Mouse (Mus musculus) hindbrain, embryonic 13.5 days (tissue): ENCODE data around the gene Atp6v0a1. TPM values are rescaled to one million over a fixed set of nuclear protein-coding genes. Genes with fewer than 3 reads are reported as not detected.

Source experiments
- ATAC-seq: fragments of 200-750 bp; cut with Nextera tagmentation; 2 replicates; pipeline ENCODE4 v1.8.0; 2017; ENCODE audit warnings: moderate TSS enrichment; ENCODE audit not compliant: low FRiP score
- H3K27ac ChIP-seq: fragments of 300-500 bp; sonication (generic); 2 replicates; pipeline ENCODE4 v1.5.1; 2015; ENCODE audit warnings: inconsistent platforms, mild to moderate bottlenecking, moderate library complexity
- H3K27me3 ChIP-seq: fragments of 300-500 bp; sonication (generic); 2 replicates; pipeline ENCODE4 v1.6.1; 2015; ENCODE audit warnings: mild to moderate bottlenecking, inconsistent platforms
- H3K36me3 ChIP-seq: fragments of 300-500 bp; sonication (generic); 2 replicates; pipeline ENCODE4 v1.6.1; 2015; ENCODE audit warnings: mild to moderate bottlenecking, inconsistent platforms
- H3K4me1 ChIP-seq: fragments of 300-500 bp; sonication (generic); replicated peaks from 2 replicates; pipeline ENCODE4 v1.6.1; 2015; ENCODE audit warnings: inconsistent platforms
- H3K4me2 ChIP-seq: fragments of 300-500 bp; sonication (generic); 2 replicates; pipeline ENCODE4 v1.6.1; 2015; ENCODE audit warnings: inconsistent platforms, mild to moderate bottlenecking, moderate library complexity
- H3K4me3 ChIP-seq: fragments of 300-500 bp; sonication (generic); 2 replicates; pipeline ENCODE4 v1.5.1; 2015; ENCODE audit warnings: mild to moderate bottlenecking, inconsistent platforms
- H3K9ac ChIP-seq: fragments of 300-500 bp; sonication (generic); 2 replicates; pipeline ENCODE4 v1.6.1; 2015; ENCODE audit warnings: mild to moderate bottlenecking, inconsistent platforms
- H3K9me3 ChIP-seq: fragments of 300-500 bp; sonication (generic); 2 replicates; pipeline ENCODE4 v1.6.1; 2016; ENCODE audit warnings: inconsistent platforms
- WGBS: fragments of 180-500 bp; shearing (Covaris S2); methylation state at CpG from one replicate; pipeline ENCODE4 v1.1.7; 2015; 5-methylcytosine and 5-hydroxymethylcytosine counted together
- polyA plus RNA-seq: library from polyadenylated mRNA; unstranded; fragments of >200 nt; fragmentation: Nextera tagmentation; extraction: Ambion mirVana; gene quantifications from 2 replicates; pipeline ENCODE4 v1.2.1, GENCODE M21; 2015

Gene Atp6v0a1
- polyA plus RNA-seq, 1 experiment from 2014 or later: 108 TPM

DNA sequence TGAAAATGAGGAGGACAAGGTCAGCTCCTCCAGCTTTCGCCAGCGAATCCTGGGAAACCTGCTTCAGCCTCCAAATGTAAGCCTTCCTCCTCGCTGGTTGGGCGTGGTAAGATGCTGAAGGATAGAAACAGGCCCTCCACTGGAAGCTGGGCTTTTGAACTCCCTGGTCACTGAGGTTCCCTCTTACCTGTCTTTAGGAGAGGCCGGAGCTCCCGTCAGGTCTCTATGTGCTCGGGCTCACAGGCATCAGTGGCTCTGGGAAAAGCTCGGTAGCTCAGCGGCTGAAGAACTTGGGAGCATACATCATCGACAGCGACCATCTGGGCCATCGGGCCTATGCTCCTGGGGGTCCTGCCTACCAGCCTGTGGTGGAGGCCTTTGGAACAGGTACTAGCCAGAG lies 75.6 kb downstream of the Atp6v0a1 start:
- peaks cover 15% of the 10 kb centered on the region for H3K27me3 ChIP-seq
- H3K4me1 ChIP-seq: peaks cover 51% of the 10 kb centered on the region
- H3K4me2 ChIP-seq: no peak overlapping the region
- peaks cover 23% of the 10 kb centered on the region for H3K36me3 ChIP-seq
- H3K9me3 ChIP-seq: no peaks in the 10 kb centered on the region
- no peak overlapping the region for H3K4me3 ChIP-seq
- no peak overlapping the region for H3K9ac ChIP-seq
- 95% methylated on average over 12 of the region's 12 CpGs for WGBS
- H3K27ac ChIP-seq: no peak overlapping the region
- ATAC-seq: no peak

DNA sequence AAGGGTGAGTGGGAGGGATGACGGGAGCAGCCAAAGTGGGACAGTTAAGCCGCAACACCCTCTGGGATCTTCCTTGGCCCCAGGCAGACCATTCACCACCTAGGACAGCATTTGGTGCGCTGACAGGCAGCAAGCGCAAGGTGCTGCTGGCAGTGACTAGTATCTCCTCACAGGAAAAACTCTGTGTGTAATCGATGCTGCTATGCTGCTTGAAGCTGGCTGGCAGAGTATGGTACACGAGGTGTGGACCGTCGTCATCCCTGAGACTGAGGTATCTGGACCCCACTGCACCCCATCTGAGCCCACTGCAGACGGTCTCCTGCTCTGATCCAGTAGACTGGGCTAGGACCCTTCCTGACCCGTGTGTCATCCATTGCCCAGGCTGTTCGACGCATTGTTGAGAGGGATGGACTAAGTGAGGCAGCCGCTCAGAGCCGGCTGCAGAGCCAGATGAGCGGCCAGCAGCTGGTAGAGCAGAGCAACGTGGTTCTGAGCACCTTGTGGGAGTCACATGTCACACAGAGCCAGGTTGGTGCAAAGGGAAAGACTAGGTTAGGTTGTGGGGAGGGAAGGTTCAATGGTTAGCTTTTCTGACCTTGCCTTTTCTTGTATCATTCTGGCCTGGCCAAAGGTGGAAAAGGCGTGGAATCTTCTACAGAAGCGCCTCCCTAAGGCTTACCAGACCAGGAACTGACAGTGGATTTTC lies 76.5 kb downstream of the Atp6v0a1 start:
- no peak for ATAC-seq
- peak overlapping the region; percentile 93; the same call in 1 of the 2 replicates for H3K27ac ChIP-seq
- H3K27me3 ChIP-seq: peaks cover 5% of the 10 kb centered on the region
- peak overlapping the region; percentile 98 for H3K4me2 ChIP-seq
- H3K4me3 ChIP-seq: no peak overlapping the region
- peak overlapping the region; percentile 98 for H3K9ac ChIP-seq
- H3K4me1 ChIP-seq: peaks cover 49% of the 10 kb centered on the region
- H3K9me3 ChIP-seq: no peaks in the 10 kb centered on the region
- WGBS: 92% methylated on average over 18 of the region's 18 CpGs
- peaks cover 33% of the 10 kb centered on the region for H3K36me3 ChIP-seq

DNA sequence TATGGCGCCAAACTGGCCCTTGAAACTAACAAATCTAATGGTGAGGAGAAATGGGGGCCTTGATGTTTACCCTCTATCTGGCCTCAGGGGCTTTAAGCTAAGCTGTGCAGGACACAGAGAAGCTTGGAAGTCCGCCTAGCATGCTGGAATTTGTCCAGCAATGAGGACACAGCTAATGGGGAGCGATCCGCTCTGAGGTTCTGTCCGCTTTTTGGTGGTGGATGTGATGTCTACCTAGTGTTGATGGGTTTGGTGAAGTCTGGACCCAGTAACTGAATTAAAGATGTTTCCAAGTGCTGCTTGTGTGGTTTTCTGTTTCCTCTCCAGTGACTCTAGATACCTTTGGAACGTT lies 77.0 kb downstream of the Atp6v0a1 start:
- peak overlapping the region; percentile 85 for H3K4me3 ChIP-seq
- 86% methylated on average over 6 of the region's 6 CpGs for WGBS
- H3K9ac ChIP-seq: peak overlapping the region; percentile 98
- no peaks in the 10 kb centered on the region; the same call in 1 of the 2 replicates for H3K27me3 ChIP-seq
- no peak for ATAC-seq
- peak overlapping the region; percentile 98 for H3K4me2 ChIP-seq
- H3K36me3 ChIP-seq: peaks cover 38% of the 10 kb centered on the region
- peak overlapping the region; percentile 93 for H3K27ac ChIP-seq
- H3K4me1 ChIP-seq: peaks cover 49% of the 10 kb centered on the region
- no peaks in the 10 kb centered on the region for H3K9me3 ChIP-seq

DNA sequence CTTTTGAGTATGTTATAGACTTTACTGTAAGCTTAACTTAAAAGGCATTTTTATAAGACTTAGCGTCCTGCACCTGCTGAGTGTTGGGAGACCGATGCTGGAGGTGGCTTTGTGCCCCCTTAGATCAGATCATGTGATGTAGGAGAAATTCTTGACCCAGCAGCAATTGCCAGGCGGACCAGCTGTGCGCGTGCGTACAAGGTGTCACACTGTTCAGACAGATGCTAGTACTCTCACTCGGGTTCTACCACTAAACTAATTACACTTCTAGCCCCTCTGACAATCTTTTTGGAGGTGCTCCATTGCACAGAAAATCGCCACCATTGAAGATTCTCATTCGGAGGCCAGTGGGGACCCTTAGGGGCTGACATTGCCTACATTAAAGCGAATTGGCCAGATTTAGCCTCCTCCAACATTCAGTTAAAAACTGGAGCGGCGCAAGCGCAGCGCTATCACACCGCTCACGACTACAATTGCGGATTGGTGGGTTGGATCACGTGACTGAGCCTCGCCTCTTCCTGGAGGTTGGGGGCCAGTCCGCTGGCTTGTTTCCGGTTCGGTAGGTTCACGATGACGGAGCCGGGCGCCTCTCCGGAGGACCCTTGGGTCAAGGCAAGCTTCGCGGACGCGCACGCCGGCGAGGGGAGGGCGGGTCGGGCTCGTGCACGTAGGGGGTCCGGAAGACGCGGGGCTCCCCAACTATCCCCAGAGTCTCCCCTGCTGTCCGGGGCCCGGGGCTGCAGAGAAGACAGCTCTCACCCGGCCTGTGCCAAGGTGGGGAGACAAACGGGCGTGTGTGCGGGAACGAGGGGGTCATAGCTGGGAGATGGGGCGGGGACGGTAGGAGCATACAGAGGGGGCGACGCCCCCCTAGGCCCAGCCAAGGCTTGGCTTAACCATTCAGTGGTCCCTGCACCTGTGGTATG lies 77.8 kb downstream of the Atp6v0a1 start, which contains the start of gene Mlx:
Gene Mlx, plus strand, starts transcription at position 522 of the 926 bp plus-strand sequence.
- WGBS: 1% methylated on average over 52 of the region's 52 CpGs
- Histone ChIP-seq H3K4me1 (peaks cover 42% of the 10 kb centered on the region), H3K4me3 (peak within 1 kb of the TSS; percentile 85), H3K27ac (peak within 1 kb of the TSS; percentile 93), H3K4me2 (peak within 1 kb of the TSS; percentile 98), H3K9me3 (no peaks in the 10 kb centered on the region), H3K36me3 (peaks cover 45% of the 10 kb centered on the region), H3K27me3 (no peaks in the 10 kb centered on the region), H3K9ac (peak within 1 kb of the TSS; percentile 98)
- peak; percentile 82 for ATAC-seq

DNA sequence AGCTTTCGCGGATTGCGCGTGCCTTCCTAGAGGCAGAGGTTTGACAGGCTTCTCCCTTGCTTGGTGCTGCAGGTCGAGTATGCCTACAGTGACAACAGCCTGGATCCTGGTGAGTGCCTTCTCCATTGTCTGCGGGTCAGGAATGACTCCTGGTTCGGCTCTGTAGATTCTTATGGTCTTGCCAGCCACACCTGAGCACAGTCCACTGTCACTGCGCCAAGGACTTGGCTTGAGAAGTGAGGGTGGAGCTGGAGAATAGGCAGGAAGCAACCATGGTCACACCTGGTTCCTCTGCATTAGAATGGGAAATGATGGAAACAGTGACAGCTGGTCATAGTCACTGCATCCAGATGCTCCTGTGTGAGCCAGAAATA lies 78.4 kb downstream of the Atp6v0a1 start:
- Histone ChIP-seq H3K36me3 (peaks cover 52% of the 10 kb centered on the region), H3K4me1 (peaks cover 42% of the 10 kb centered on the region), H3K9ac (peak overlapping the region; percentile 98), H3K9me3 (no peaks in the 10 kb centered on the region), H3K4me3 (peak overlapping the region; percentile 85), H3K27me3 (no peaks in the 10 kb centered on the region), H3K27ac (peak overlapping the region; percentile 93), H3K4me2 (peak overlapping the region; percentile 98)
- 9% methylated on average over 8 of the region's 8 CpGs for WGBS
- no peak; the same call in 1 of the 2 replicates for ATAC-seq

DNA sequence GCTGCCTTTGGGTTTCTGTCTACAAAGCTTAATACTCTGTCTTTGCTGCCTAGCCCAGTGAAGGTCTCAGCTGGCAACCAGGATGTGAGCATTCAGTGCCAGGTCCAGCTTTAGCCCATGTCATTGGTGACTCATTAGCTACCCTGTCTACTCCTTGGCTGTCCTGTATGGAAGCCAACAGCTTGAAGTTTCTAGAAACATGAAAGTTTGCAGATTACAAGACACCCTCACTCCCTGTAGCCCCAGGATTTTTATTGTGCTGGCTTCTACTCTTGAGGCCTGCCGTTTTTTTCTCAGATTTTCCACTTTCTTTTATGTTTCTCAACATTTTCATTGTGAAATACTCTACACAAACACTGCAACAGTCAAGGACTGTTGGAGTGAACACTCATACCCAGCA lies 80.7 kb downstream of the Atp6v0a1 start:
- Histone ChIP-seq H3K27ac (no peak overlapping the region), H3K4me1 (peaks cover 40% of the 10 kb centered on the region), H3K4me2 (no peak overlapping the region), H3K9ac (no peak overlapping the region), H3K36me3 (peaks cover 63% of the 10 kb centered on the region), H3K9me3 (no peaks in the 10 kb centered on the region), H3K4me3 (no peak overlapping the region), H3K27me3 (no peaks in the 10 kb centered on the region)
- WGBS: 89% methylated on average over 1 of the region's 1 CpGs
- ATAC-seq: no peak

DNA sequence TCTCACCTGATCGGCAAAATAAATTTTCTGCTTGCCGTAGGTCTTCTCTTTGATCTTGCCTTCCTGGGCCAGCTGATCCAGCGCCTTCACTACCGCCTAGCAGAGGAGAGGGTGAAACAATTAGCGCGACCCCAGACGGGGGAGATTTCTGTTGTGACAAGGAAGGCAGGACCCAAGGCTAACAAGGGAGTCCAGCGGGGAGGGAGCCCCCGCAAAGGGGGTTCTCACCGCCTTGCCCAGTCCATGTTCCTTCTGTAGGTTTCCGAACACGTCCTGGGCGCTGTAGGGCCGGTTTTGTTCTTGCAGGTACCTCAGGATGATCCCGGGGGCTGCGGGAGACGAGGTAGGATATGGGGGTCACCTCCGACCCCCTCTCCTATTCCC lies 85.7 kb downstream of the Atp6v0a1 start:
- WGBS: under 1% methylated on average over 18 of the region's 18 CpGs
- H3K9ac ChIP-seq: peak overlapping the region; percentile 79
- H3K4me3 ChIP-seq: peak overlapping the region; percentile 65
- H3K27me3 ChIP-seq: no peaks in the 10 kb centered on the region
- H3K4me1 ChIP-seq: peaks cover 20% of the 10 kb centered on the region
- no peaks in the 10 kb centered on the region for H3K9me3 ChIP-seq
- H3K36me3 ChIP-seq: peaks cover 73% of the 10 kb centered on the region
- peak; percentile 71 for ATAC-seq
- H3K27ac ChIP-seq: peak overlapping the region; percentile 40
- H3K4me2 ChIP-seq: peak overlapping the region; percentile 90

DNA sequence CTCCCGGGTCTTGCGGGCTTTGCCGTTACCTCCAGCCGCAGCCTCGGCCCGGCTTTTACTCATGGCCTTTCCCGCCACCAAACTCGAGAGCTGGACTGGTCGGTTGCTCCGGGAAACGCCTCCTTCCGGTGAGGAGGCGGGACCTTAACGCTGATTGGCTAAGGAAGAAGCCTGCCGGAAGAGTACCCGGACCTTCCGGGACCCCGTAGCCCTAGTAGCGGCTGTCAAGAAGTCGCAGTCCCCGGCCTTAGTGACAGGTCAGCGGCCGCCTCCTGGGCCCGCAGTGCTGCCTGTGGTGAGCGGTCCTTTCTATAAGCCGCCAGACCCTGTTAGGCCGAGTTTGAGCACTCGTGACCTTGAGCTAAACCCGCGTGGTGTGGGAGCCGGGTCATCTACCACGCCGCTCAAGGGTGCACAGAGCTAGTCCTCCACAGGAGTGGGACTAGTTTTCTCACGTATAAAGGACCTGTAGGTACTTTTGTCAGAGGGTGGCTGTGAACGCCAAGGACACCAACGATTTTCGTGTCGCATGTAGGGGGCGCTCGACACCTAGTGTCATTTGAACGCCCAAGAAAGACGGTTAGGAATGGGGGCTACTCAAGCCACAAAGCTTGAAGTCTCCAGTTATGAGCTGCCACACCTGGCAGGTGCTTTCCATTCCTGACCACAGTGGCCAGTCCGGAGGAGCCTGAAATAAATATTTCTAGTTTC lies 86.2 kb downstream of the Atp6v0a1 start, which contains the start of gene Psmc3ip:
Gene Psmc3ip, minus strand, starts transcription at position 123 of the 711 bp plus-strand sequence.
- peak; percentile 97 for ATAC-seq
- no peaks in the 10 kb centered on the region for H3K27me3 ChIP-seq
- H3K4me1 ChIP-seq: peaks cover 20% of the 10 kb centered on the region
- peaks cover 73% of the 10 kb centered on the region for H3K36me3 ChIP-seq
- WGBS: under 1% methylated on average over 43 of the region's 43 CpGs
- peak within 1 kb of the TSS; percentile 65 for H3K4me3 ChIP-seq
- peak within 1 kb of the TSS; percentile 91 for H3K27ac ChIP-seq
- H3K4me2 ChIP-seq: peak within 1 kb of the TSS; percentile 90
- H3K9me3 ChIP-seq: no peaks in the 10 kb centered on the region
- peak within 1 kb of the TSS; percentile 79 for H3K9ac ChIP-seq

DNA sequence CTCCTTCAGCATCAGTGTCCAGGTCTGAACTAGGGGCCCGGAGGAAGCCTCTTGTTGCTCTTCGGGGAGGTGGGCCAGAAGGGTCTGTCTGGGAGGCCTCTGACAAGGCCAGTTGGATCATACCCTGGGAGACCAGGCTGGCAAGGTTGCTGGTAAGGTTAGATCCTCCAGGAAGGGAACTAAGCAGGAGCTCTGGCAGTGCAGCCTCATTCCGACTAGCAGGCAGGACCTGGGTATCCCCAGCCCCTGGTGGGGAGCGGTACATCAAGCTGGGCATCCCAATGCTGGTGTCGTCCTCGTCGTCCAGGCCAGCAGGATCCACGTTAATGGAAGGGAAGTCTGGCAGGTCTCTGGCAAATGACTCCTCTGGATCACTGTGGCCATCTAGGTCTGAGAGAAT lies 89.0 kb downstream of the Atp6v0a1 start:
- H3K4me3 ChIP-seq: no peak overlapping the region
- H3K9ac ChIP-seq: no peak overlapping the region
- 90% methylated on average over 8 of the region's 8 CpGs for WGBS
- peaks cover 73% of the 10 kb centered on the region for H3K36me3 ChIP-seq
- no peak for ATAC-seq
- H3K27me3 ChIP-seq: no peaks in the 10 kb centered on the region
- no peak overlapping the region for H3K4me2 ChIP-seq
- no peaks in the 10 kb centered on the region for H3K9me3 ChIP-seq
- no peak overlapping the region for H3K27ac ChIP-seq
- peaks cover 20% of the 10 kb centered on the region for H3K4me1 ChIP-seq

DNA sequence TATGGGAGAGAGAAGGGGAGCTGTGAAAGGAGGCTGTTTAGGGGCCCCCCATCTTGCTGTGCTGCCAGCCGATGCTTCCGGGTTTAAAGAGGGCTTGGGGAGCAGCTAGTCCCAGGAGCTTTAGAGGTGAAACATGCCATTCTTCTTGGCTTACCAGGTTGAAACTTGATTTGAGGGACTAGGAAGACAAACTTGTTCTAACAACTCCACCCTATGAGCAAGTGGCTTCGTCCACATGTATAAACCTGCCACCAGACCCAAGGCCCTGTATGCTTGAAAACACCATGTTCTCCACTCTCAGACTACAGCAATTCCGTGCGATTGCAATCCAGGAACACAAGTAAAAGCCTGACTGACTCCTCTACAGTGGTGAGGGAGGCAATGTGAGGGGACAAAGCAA lies 93.8 kb downstream of the Atp6v0a1 start:
- 0 out of 2 replicates have a peak, but pooled peaks cover 2% of the 10 kb centered on the region for H3K4me1 ChIP-seq
- H3K9me3 ChIP-seq: no peaks in the 10 kb centered on the region
- no peak overlapping the region for H3K4me2 ChIP-seq
- H3K36me3 ChIP-seq: peaks cover 69% of the 10 kb centered on the region
- 95% methylated on average over 5 of the region's 5 CpGs for WGBS
- no peak for ATAC-seq
- no peak overlapping the region for H3K9ac ChIP-seq
- no peak overlapping the region for H3K4me3 ChIP-seq
- no peaks in the 10 kb centered on the region for H3K27me3 ChIP-seq
- H3K27ac ChIP-seq: no peak overlapping the region

DNA sequence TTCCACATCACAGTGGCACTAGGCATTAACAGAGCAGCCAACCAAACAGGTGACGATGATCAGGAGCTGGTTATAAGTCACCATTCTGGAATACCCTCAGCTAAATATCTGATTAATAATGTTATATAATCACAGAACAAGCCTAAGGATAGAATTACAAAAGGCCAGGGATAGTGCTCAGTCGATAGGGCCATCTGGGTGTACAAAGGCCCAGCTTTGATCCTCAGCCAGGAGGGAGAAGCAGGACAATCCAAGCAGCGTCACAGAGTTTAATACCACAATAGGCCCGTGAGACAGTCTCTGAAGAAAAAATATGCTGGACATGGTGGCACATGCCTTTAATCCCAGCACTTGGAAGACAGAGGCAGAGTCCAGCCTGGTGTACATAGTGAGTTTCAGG lies 100.1 kb downstream of the Atp6v0a1 start:
- 72% methylated on average over 4 of the region's 4 CpGs for WGBS
- no peak for ATAC-seq
- Histone ChIP-seq H3K4me2 (no peak overlapping the region), H3K9ac (no peak overlapping the region), H3K9me3 (0 out of 2 replicates have a peak, but pooled peaks cover 5% of the 10 kb centered on the region), H3K4me3 (no peak overlapping the region), H3K36me3 (peaks cover 11% of the 10 kb centered on the region; the same call in 1 of the 2 replicates), H3K4me1 (peaks cover 7% of the 10 kb centered on the region; the same call in 1 of the 2 replicates), H3K27ac (no peak overlapping the region), H3K27me3 (no peaks in the 10 kb centered on the region)

DNA sequence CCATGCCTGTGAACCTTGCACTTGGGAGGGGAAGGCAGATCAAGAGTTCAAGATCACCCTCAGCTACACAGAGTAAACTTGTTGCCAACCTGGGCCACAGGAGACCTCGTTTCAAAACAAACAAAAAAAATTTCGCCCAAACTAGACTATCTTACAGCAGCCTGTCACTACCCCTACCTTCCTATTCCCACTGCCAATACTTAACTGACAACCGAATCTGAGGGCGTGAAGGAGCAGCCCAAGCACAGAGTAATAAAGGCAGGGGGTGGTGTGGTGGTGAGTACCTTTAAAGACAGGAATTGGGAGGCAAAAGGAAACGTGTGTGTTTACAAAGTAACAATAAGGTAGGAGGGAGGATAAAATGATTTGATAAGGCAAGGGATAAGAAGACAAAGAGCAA lies 101.5 kb downstream of the Atp6v0a1 start:
- no peak for ATAC-seq
- Histone ChIP-seq H3K36me3 (peaks cover 5% of the 10 kb centered on the region; the same call in 1 of the 2 replicates), H3K9ac (no peak overlapping the region), H3K4me2 (no peak overlapping the region), H3K27me3 (no peaks in the 10 kb centered on the region), H3K9me3 (0 out of 2 replicates have a peak, but pooled peaks cover 5% of the 10 kb centered on the region), H3K4me3 (no peak overlapping the region), H3K27ac (no peak overlapping the region), H3K4me1 (peaks cover 17% of the 10 kb centered on the region)
- WGBS: 73% methylated on average over 5 of the region's 5 CpGs
